8 mouse cellular contexts compared by ENCODE assay signal in the genomic region with DNA sequence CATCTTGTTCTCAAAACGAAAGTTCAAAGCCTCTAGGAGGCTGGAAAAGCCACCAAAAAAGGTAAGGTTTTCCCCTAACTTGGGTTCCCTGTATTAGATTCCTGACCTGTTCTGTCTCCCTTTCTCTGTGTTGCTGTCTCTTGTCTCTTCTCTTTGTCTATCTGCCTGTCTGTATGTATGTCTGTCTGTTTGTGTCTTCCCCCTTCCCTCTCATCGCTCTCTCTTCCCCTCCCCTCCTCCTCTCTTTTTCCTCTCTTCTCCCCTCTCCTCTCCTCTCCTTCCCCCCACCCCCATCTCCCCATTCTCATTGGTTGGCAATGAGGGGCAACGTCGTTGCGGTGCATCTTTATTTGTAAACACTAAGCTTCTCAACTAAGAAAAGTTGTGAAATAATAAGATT. TPM values are rescaled to one million over a fixed set of nuclear protein-coding genes. Genes with fewer than 3 reads are reported as not detected.
DNase-seq lines count a peak whose midpoint lies in the region; ATAC-seq and TF ChIP-seq lines count a peak whose summit lies in the region.

A gene (minus strand): TSS at position 101 of the 400 bp plus-strand sequence.

- no peaks in the 10 kb centered on the region for H3K9me3 ChIP-seq in heart, embryonic 15.5 days (replicated peaks)
- no peaks in the 10 kb centered on the region for H3K9me3 ChIP-seq in limb, embryonic 10.5 days (replicated peaks)
- H3K9me3 ChIP-seq in neural tube, embryonic 15.5 days (replicated peaks), result no peaks in the 10 kb centered on the region

- no peak for TF ChIP-seq POLR2A in liver, adult 2 months (IDR thresholded peaks at IDR 0.05; ENCODE audit: extremely low read depth, insufficient read depth, low read length)

- WGBS in liver, adult 2 months, result 20% methylated on average over 5 of the region's 5 CpGs
- WGBS in heart, embryonic 15.5 days, result 25% methylated on average over 5 of the region's 5 CpGs
- WGBS in limb, embryonic 10.5 days, result 35% methylated on average over 5 of the region's 5 CpGs
- 23% methylated on average over 5 of the region's 5 CpGs for WGBS in neural tube, embryonic 15.5 days

- H3K27ac ChIP-seq in liver, adult 2 months (replicated peaks; ENCODE audit: insufficient read depth, low read depth, low read length), result peak within 1 kb of the TSS; percentile 66
- peak within 1 kb of the TSS; percentile 51; the same call in 1 of the 2 replicates for H3K27ac ChIP-seq in brown adipose tissue, adult 24 weeks (replicated peaks; ENCODE audit: low read depth, low read length)
- H3K27ac ChIP-seq in heart, embryonic 15.5 days, result peak within 1 kb of the TSS; percentile 68
- peak within 1 kb of the TSS; percentile 91 for H3K27ac ChIP-seq in limb, embryonic 10.5 days
- H3K27ac ChIP-seq in neural tube, embryonic 15.5 days (replicated peaks), result peak within 1 kb of the TSS; percentile 54; the same call in 1 of the 2 replicates

- H3K79me2 ChIP-seq in liver, adult 2 months (ENCODE audit: control insufficient read depth, insufficient read depth, low read length), result no peaks in the 10 kb centered on the region

- no peaks in the 10 kb centered on the region for H3K27me3 ChIP-seq in liver, adult 2 months (ENCODE audit: control insufficient read depth, insufficient read depth, low read length)
- H3K27me3 ChIP-seq in heart, embryonic 15.5 days, result no peaks in the 10 kb centered on the region
- no peaks in the 10 kb centered on the region for H3K27me3 ChIP-seq in limb, embryonic 10.5 days (ENCODE audit: low read depth, poor library complexity, severe bottlenecking)
- no peaks in the 10 kb centered on the region for H3K27me3 ChIP-seq in neural tube, embryonic 15.5 days (replicated peaks)

- DNase-seq in liver, adult 2 months (ENCODE audit: extremely low read depth, low read depth, low spot score), result no peak
- DNase-seq in liver, result no peak
- no peak for DNase-seq in limb, embryonic 10.5 days (ENCODE audit: low spot score)
- no peak for DNase-seq in adipocyte (ENCODE audit: low spot score)
- DNase-seq in ovary, postnatal 36 days (ENCODE audit: low spot score), result no peak

- H3K4me1 ChIP-seq in liver, adult 2 months (ENCODE audit: control insufficient read depth, insufficient read depth, low read length), result peaks cover 7% of the 10 kb centered on the region
- peaks cover 4% of the 10 kb centered on the region; the same call in 1 of the 2 replicates for H3K4me1 ChIP-seq in brown adipose tissue, adult 24 weeks (ENCODE audit: control insufficient read depth, insufficient read depth, insufficient read length, low read length)
- H3K4me1 ChIP-seq in heart, embryonic 15.5 days (replicated peaks), result peaks cover 31% of the 10 kb centered on the region
- peaks cover 38% of the 10 kb centered on the region for H3K4me1 ChIP-seq in limb, embryonic 10.5 days
- H3K4me1 ChIP-seq in neural tube, embryonic 15.5 days, result peaks cover 32% of the 10 kb centered on the region

- no peak for ATAC-seq in heart, embryonic 15.5 days (replicated peaks; ENCODE audit: insufficient number of reproducible peaks, insufficient read depth, low FRiP score, low read depth)
- no peak for ATAC-seq in neural tube, embryonic 15.5 days (ENCODE audit: low FRiP score)

- TF ChIP-seq CTCF in liver, adult 2 months (IDR thresholded peaks at IDR 0.05; ENCODE audit: low read depth, low read length), result no peak

- peak within 1 kb of the TSS; percentile 97 for H3K4me3 ChIP-seq in liver, adult 2 months (ENCODE audit: insufficient read depth, low read depth, low read length)
- peak within 1 kb of the TSS; percentile 84 for H3K4me3 ChIP-seq in brown adipose tissue, adult 24 weeks (ENCODE audit: insufficient read depth, low read depth, low read length)
- peak within 1 kb of the TSS; percentile 72 for H3K4me3 ChIP-seq in heart, embryonic 15.5 days
- H3K4me3 ChIP-seq in limb, embryonic 10.5 days, result peak within 1 kb of the TSS; percentile 87
- H3K4me3 ChIP-seq in neural tube, embryonic 15.5 days (replicated peaks), result peak within 1 kb of the TSS; percentile 72

- H3K4me2 ChIP-seq in heart, embryonic 15.5 days, result peak within 1 kb of the TSS; percentile 93
- H3K4me2 ChIP-seq in neural tube, embryonic 15.5 days, result peak within 1 kb of the TSS; percentile 90

- no peaks in the 10 kb centered on the region; the same call in 1 of the 2 replicates for H3K36me3 ChIP-seq in liver, adult 2 months (ENCODE audit: control insufficient read depth, insufficient read depth, low read length)
- H3K36me3 ChIP-seq in heart, embryonic 15.5 days, result peaks cover 4% of the 10 kb centered on the region; the same call in 1 of the 2 replicates
- peaks cover 4% of the 10 kb centered on the region; the same call in 1 of the 2 replicates for H3K36me3 ChIP-seq in limb, embryonic 10.5 days
- no peaks in the 10 kb centered on the region for H3K36me3 ChIP-seq in neural tube, embryonic 15.5 days

- peak within 1 kb of the TSS; percentile 96 for H3K9ac ChIP-seq in liver, adult 2 months (ENCODE audit: low read depth, low read length)
- H3K9ac ChIP-seq in heart, embryonic 15.5 days, result peak within 1 kb of the TSS; percentile 77
- peak within 1 kb of the TSS; percentile 55 for H3K9ac ChIP-seq in neural tube, embryonic 15.5 days (replicated peaks)

RNA-seq across cellular contexts. Expression of the gene that starts here (rescaled TPM):
- total RNA-seq in liver, adult 2 months (2014; rRNA removed), result 9.5 and 10.3 TPM in 2 replicates
- 23.8 and 26.5 TPM in 2 replicates for polyA plus RNA-seq in liver, adult 2 months (2012; rRNA removed)
- polyA plus RNA-seq in brown adipose tissue, adult 24 weeks (2012; ENCODE audit: insufficient read depth, insufficient read length, missing spikeins), result 8.7 and 13.1 TPM in 2 replicates
- polyA plus RNA-seq in heart, embryonic 15.5 days (2015; fragmentation: Nextera tagmentation; extraction: Ambion mirVana), result 7.4 and 9.2 TPM in 2 replicates
- polyA plus RNA-seq in limb, embryonic 10.5 days (2016; fragmentation: Nextera tagmentation; extraction: Ambion mirVana), result 17.4 and 17.8 TPM in 2 replicates
- 12.0 and 12.3 TPM in 2 replicates for polyA plus RNA-seq in neural tube, embryonic 15.5 days (2015; fragmentation: Nextera tagmentation; extraction: Ambion mirVana)
